Mouse (Mus musculus) urinary bladder, postnatal 4 days (tissue): ENCODE results near the gene Hsp90aa1.
"Not testable (repeated sequence)": the region's sequence is repeated elsewhere in the genome, so short reads cannot be mapped to it uniquely, and the experiment has no call there.

Experiments used
- DNase-seq, 2 experiments: peaks; one replicate each; pipeline ENCODE4 v3.0.0; 2021 to 2022; ENCODE audit warnings: low spot score in 2 of 2

Hsp90aa1 gene

GRCm38 (mm10) chr12:110702556-110702955 is at the start of gene Hsp90aa1:
Hsp90aa1 (minus strand) TSS chr12:110702728.
- DNase-seq = no peak

- no peak for DNase-seq
Measured at GRCm38 (mm10) chr12:110750770-110751439, 48.4 kb upstream of the Hsp90aa1 start.

- DNase-seq = no peak
Measured at GRCm38 (mm10) chr12:110738158-110738921, 35.8 kb upstream of the Hsp90aa1 start.

GRCm38 (mm10) chr12:110737170-110738157 is 34.9 kb upstream of the Hsp90aa1 start, which contains the start of gene Wdr20:
Wdr20 (plus strand) TSS chr12:110737944.
- peak; percentile 98 to 99 for DNase-seq

GRCm38 (mm10) chr12:110736641-110737040 is 34.1 kb upstream of the Hsp90aa1 start:
- no peak for DNase-seq

- not testable (repeated sequence) for DNase-seq
Measured at GRCm38 (mm10) chr12:110733254-110733653, 30.7 kb upstream of the Hsp90aa1 start.

GRCm38 (mm10) chr12:110726428-110726827 is 23.9 kb upstream of the Hsp90aa1 start:
- DNase-seq = no peak

GRCm38 (mm10) chr12:110725489-110725888 is 23.0 kb upstream of the Hsp90aa1 start:
- no peak for DNase-seq

GRCm38 (mm10) chr12:110725051-110725450 is 22.5 kb upstream of the Hsp90aa1 start:
- no peak for DNase-seq

GRCm38 (mm10) chr12:110716004-110716403 is 13.5 kb upstream of the Hsp90aa1 start:
- DNase-seq = no peak

- no peak for DNase-seq
Measured at GRCm38 (mm10) chr12:110714215-110714614, 11.7 kb upstream of the Hsp90aa1 start.

GRCm38 (mm10) chr12:110713784-110714183 is 11.3 kb upstream of the Hsp90aa1 start:
- no peak for DNase-seq

- DNase-seq = no peak
Measured at GRCm38 (mm10) chr12:110711270-110711669, 8.7 kb upstream of the Hsp90aa1 start.

- DNase-seq = no peak
Measured at GRCm38 (mm10) chr12:110707451-110707850, 4.9 kb upstream of the Hsp90aa1 start.

GRCm38 (mm10) chr12:110706337-110707231 is 4.1 kb upstream of the Hsp90aa1 start:
- no peak for DNase-seq

- DNase-seq = not testable (repeated sequence)
Measured at GRCm38 (mm10) chr12:110705419-110705818, 2.9 kb upstream of the Hsp90aa1 start.

- no peak for DNase-seq
Measured at GRCm38 (mm10) chr12:110703682-110704081, 1.2 kb upstream of the Hsp90aa1 start.

GRCm38 (mm10) chr12:110703008-110703471 is 512 bp upstream of the Hsp90aa1 start:
- DNase-seq = peak; percentile 75 to 91

GRCm38 (mm10) chr12:110701363-110701762 is 1.2 kb downstream of the Hsp90aa1 start:
- DNase-seq = not testable (repeated sequence)

- DNase-seq = no peak
Measured at GRCm38 (mm10) chr12:110700730-110701129, 1.8 kb downstream of the Hsp90aa1 start.

- no peak for DNase-seq
Measured at GRCm38 (mm10) chr12:110699171-110699547, 3.4 kb downstream of the Hsp90aa1 start.
